Mouse (Mus musculus) cerebellum, adult 11-12 months (tissue): Measurements from ENCODE around the gene Ptms.

ENCODE experiments used
- DNase-seq: peaks from one replicate; pipeline ENCODE4 v3.0.0; 2022

Ptms gene

DNA sequence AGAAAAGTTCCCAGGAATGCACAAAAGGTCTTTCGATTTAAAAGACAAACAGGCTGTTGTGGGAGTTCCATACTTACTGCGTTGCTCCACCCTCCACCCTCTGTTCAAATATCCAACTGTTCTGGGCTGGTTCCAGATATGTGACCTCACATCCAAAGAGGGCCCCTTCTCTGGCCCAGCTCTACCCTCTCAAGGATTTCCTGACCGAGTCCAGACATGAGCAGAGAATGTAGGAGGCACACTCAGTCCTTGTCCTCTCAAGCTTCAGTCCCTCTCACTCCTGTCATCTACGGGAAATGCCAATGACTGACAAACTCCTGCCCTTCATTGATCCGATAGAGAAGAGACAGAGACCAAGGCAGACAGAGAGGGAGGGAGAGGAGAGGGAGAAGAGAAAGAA lies 6.0 kb upstream of the Ptms start:
- no peak for DNase-seq

GRCm38 (mm10) chr6:124925173-124925793 lies 5.4 kb upstream of the Ptms start:
- DNase-seq: peak; percentile 21

- no peak for DNase-seq
Observed at GRCm38 (mm10) chr6:124921539-124921938, 1.6 kb upstream of the Ptms start.

GRCm38 (mm10) chr6:124920318-124921085 lies 599 bp upstream of the Ptms start:
- peak; percentile 54 for DNase-seq

DNA sequence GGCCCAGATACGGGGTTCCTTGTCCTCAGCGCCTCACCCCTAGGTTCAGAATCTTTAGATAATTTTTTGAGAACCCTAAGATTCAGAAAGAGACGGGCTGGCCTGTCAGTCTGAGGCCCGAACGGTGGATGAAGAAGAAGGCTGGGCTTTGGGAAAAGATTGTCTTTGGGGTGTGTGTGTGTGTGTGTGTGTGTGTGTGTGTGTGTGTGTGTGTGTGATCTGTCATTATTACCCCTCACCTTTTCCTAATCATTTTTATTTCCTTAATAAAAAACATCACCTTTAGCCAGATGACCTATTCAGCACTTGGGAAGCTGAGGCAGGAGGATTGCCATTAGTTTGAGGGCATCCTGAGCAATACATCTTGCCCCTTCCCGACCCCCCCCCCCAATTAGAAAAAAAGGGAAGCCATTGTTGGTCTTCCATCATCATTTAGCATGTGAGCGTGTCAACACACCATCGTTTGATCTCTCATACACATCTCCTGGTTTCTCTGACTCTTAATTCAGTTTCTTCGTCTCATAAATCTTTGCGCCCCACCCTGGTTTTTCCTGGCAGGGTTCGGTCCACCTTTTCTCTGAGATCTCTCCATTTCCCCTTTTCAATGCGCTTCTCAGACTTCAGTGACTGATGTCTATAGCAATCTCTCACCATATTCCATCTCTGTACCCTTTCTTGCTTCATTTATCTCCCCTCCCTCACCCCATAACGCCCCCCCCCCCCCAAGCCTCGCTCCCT lies 844 bp downstream of the Ptms start:
- peak; percentile 64 for DNase-seq

GRCm38 (mm10) chr6:124918331-124918690 lies 1.6 kb downstream of the Ptms start:
- no peak for DNase-seq

- peak; percentile 98 for DNase-seq
Observed at GRCm38 (mm10) chr6:124917518-124918330, 2.2 kb downstream of the Ptms start.

DNA sequence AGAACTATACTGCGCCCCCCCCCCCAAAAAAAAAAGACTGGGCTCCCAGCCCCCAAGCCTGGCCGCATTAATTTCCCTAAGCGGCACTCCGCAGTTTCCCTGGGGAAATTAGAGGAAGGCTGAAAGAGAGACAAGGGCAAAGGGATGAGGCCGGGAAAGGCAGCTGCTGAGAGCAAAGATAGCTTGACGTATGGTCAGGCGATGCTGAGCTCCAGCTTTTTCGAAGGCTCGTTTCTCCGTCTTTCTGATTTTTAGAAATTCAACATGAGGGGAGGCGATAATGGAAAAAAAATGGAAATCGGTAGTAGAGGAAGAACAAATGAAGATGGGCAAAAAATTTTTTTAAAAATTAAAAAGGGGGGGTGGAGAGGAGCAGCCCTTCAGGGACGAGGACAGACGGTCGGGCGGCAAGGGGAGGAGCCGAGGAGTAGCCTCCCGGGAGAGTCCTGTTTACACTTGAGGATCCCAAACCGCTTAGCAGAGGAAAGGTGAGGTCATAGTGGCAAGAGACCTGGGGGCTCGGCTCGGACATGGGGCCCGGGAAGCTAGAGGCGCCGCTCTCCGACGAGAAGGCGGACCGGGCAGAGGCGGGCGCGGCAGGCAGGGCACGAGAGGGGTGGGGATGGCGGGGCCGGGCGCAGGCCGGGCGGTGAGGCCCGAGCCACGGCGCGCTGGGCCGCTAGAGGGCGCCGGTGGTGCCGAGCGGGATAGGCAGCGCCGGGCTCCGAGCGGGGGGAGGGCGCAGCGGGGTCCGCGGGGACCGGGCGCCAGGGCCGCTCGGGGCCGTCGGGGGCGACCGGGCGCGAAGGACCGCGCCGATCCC lies 3.0 kb downstream of the Ptms start:
- peak; percentile 91 for DNase-seq

DNA sequence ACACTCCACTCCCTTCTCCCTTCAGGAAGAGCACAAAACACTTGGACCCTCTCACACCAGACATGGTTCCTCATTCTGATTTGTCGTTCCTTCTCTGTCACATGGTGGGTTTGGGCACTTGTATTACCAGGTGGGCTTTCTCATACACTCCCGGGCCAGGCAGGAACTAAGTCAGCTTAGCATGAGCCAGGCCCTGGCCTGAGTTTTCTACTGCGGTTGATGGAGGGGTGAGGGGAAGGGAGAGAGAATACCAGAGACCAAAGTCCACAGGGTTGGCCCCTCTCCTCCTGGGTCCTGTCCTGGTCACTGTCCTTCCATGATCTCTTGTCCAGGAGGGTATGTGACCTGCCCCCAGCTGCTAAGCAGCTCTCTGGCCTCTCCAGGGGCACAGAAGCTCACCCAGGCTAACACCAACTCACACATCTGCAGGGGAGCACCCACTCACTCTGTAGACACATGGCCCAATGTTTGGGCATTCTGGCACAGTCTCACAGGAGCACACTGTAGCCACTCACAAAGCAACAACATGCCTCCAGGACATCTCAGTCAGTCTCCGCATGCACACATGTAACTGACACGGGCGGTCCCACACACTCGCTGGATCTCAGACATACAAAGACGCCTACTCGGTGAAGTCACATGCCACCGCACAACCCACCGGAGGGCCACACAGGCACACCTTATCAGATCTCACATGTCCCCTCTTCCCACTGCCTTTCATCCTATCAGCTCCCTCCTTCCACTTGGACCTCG lies 3.8 kb downstream of the Ptms start:
- peak; percentile 75 for DNase-seq

DNA sequence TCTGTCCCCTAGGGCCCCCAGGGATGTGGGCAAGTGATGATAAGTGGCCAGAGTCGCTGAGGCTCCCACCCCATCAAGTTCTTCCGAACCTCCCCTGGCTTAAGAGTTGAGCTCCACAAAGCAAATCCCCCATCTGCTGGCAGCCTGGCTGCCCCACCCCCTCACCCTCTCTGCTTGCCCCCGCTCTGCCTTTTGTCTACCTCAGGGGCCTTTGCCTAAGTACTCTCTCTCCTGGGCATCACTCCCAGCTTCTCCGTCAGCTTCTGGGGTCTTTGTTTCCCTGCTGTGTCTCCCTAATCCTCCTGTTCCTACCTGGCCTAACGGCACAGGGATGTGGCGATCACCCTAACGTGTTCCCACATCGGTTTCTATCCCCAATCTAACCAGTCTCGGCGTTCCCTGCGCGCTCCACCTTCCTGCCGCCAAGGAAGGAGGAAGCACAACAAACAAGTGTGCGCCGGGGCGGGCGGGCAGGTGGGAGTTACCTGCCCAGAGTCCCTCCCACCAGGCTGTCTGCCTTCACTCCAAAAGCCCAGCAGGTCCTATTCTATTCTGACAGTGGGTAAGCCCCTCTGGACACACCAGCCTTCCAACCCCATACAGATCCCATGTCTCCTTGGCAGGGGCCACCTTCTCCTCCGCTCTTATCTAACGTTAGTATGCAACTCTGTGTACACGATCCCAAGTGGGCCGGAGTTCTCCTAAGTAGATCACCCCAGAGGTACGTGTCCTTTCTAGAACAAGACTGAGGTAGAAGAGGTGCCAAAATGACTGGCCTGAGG lies 4.6 kb downstream of the Ptms start:
- DNase-seq: peak; percentile 69

GRCm38 (mm10) chr6:124914511-124914910 lies 5.4 kb downstream of the Ptms start:
- DNase-seq: no peak

DNA sequence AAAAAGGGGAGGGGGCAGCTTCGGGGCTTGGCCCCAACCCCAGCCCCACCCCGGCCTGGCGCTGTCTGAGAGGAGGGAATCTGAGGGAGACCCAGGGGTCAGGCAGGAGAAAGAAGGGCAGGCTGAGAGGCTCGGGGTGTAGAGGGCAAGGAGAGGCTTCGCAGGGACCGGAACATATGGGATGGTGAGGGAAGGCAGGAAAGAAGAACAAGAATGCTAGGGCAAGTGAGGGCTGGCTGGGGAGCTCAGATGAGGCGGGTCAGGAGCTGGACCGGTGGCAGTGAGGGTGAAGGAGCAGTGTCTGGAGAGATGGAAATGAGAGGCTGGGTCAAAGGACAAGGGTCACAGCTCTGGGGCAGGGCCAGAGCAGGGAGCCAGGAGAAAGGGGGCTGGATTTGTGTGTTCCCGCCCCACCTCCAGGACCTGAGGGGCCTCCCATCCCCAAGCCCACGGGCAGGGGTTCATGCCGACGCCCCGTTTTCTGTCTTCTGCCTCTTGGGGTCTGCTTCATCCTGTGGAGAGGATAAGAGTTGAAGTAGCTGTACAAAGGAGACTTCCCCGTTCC lies 6.1 kb downstream of the Ptms start:
- peak; percentile 46 for DNase-seq

DNA sequence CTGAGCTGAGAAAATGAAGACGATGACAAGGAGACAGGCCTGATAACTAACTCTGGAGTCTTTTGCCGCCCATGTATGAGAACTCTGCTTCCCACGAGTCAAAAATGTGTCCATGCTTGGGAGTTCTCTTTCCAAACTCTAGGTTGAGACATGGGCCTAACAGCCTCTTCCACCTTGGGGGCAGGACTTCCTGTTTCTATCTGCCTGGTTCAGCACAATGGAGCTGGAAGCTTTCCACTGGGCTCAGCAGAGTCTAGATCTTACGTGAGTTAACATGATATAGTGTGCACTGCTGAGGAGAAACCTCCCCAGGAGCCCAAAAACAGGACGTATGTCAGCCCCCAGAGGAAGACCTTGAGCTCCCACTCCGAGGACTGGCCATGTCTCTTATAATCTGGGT lies 6.7 kb downstream of the Ptms start:
- no peak for DNase-seq

DNA sequence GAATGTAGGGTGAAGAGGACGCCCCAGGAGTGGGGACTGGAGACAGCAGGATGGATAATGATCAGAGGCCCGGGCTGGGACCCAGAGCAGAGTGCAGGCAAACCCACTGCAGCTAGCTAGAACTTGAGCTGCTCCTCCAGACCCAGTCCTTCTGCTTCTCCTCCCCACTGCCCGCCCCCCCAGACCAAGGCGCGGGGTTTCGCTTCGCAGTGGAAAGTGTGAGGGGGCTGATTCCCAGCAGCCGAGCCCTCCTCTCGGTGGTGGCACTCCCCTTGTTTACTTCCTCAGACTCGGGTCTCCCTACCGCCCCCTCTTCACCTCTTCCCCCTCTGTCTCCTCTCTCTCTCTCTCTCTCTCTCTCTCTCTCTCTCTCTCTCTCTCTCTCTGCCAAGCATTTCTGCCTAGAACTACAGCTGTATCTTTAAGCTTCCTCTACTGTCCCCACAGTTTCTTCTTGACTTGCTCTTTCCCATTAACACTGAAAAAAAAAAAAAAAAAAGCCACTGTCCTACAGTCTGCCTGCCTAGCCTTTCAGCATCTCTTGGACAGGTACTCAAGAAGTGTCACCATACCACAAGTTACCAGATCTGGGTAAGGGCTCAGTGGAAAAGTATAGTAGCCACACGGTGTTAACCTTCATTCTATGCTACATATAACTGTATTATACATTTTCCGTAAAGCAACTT lies 8.2 kb downstream of the Ptms start, which contains the start of gene Lag3:
Lag3 (minus strand) TSS at position 173 of the 686 bp plus-strand sequence.
- no peak for DNase-seq

DNA sequence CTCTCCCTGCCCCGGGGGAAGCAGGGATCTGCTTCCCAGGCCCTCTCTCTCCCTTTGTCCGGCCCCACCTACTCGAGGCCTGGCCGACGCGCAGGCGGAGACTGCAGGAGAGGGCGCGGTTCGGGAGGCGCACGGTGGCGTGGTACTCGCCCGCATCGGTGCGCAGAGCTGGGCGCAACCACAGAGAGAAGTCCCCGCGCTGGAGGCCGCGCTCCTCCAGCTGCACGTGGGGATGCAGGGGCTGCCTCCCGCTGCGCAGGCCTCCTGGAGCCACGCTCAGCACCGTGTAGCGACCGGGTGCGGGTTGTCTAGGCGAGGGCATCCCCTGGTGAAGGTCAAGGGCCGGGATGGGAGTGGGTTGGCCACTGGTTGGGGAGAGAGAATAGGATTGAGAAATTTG lies 9.9 kb downstream of the Ptms start:
- DNase-seq: peak; percentile 35

DNA sequence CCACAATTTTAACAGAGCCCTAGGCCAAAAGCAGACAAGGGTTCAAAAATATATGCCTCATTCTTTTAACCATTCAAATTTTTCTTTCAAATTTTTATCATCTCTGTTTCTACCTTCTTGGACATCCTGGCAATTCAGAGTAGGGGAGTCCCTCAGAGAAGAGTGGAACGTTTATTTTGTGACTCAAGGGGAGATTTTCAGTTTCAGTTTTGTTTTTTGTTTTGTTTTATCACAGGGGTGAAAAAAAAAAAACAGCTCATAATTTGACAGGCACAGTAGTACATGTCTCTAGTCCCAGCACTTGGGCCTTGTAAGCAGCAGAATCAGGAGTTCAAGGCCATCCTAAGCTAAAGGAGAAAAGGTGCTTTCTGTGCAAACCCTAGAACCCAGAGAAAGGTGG lies 12.1 kb downstream of the Ptms start:
- DNase-seq: no peak

GRCm38 (mm10) chr6:124904991-124905860 lies 14.7 kb downstream of the Ptms start:
- peak; percentile 64 for DNase-seq
